Mouse (Mus musculus): ENCODE data around the gene Lhcgr. TPM values are rescaled to one million over a fixed set of nuclear protein-coding genes. Genes with fewer than 3 reads are reported as not detected.

Gene Lhcgr
- polyA plus RNA-seq, 1 experiment, result 0.19 TPM

DNA sequence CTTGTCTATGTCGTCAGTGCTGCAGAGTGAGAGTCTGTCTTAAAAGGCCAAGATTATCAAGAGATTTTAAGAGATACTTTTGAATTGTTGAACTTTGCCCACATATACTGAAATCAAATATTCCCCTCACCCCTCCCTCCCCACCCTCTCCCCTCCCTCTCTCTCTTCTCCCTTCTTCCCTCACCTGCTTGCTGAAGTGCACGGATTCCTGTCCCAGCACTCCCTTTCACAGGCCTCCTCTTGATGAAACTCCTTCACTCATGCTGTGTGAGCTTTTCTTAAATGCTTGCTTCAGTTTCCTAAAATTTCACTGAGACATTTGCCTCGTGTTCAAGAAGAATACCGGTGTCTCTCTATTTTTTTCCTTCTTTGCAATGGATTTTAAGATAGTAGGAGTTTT, 88.7 kb downstream of the Lhcgr start:
- no peak for DNase-seq (ENCODE audit: low read depth)

DNA sequence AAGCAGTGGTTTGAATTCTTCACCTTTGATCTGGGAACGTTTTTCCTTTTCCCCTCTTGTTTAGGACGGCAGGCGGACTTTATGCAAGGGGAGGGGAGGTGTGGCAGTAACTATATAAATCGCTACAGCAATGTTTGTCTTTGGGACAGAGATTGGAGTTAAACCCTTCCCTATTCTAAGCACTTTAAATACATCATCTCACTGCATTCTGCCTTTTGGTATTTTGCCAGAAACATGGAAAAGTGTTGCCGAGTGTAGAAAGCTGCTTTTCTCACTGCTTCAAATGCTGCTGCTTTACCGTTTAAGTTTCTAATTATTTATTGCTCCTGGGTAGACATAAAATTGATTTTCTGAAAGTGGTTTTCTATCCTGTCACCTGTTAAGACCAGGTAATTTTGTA, 89.4 kb downstream of the Lhcgr start:
- no peak for DNase-seq (ENCODE audit: low read depth)

DNA sequence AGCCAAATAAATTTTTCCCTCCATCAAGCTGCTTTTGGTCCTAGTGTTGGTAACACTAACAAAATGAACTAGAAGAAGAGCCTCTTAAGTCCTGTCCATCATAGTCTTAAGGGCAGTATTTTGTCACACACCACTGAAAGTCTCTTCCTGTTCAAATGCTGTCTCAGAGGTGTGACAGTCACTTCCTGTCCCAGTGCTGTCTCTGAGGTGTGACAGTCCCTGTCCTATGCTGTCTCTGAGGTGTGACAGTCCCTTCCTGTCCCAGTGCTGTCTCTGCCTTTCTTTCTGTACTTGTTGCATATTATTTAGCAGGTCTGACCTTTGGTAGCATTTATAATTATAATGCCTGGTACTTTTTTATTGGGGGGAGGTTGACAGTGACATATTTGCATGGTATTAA, 90.9 kb downstream of the Lhcgr start:
- no peak for DNase-seq (ENCODE audit: low read depth)

DNA sequence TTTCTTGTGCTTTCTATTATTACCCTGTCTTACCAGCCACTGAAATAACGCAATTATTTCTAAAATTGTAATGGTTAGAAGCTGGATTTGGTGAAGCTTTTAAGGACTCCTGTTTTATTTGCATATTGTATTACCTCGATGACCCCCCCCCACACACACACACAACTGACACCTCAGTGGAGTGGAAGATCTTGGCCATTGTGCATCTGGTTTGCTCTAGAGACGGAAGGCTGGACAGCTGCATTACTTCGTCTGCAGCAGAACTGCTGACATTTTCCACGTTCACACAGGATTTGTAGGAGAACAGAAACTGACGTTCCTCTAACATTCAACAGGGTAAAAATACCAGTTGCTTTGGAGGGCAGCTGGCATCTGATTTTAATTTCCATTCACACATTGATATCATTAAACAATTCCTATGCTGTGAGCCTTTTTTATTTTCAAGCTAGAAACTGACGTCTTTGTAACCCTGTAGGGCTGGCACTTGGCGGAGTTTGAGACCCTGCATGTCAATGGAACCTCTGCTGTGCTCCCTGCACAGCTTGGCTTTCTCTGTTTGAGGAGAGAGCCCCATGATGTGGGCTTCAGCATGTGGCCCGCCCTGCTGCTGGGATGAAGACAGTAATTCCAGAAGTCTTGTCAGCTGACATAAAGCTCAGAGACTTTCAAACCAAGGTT, 95.0 kb downstream of the Lhcgr start:
- no peak for DNase-seq (ENCODE audit: low read depth)

DNA sequence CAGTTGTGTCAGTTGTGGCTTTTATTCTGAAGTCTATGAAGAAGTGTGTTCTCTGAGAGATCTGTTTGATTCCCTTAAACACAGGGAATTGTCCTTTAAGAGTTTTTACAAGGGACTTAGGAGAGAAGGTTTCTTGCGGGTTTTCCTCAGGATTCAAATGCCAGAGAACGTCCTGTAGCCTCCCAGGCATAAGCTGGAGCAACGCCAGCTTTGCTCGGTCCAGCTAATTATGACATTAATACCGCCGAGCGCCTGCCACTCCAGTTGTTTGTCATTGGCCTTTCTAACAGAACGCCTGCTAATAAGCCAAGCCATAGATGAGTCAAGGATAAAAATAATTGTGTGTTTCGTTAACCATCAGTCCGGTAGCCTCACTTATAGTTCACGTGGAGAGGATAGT, 103.6 kb downstream of the Lhcgr start:
- DNase-seq (ENCODE audit: low read depth), result no peak

DNA sequence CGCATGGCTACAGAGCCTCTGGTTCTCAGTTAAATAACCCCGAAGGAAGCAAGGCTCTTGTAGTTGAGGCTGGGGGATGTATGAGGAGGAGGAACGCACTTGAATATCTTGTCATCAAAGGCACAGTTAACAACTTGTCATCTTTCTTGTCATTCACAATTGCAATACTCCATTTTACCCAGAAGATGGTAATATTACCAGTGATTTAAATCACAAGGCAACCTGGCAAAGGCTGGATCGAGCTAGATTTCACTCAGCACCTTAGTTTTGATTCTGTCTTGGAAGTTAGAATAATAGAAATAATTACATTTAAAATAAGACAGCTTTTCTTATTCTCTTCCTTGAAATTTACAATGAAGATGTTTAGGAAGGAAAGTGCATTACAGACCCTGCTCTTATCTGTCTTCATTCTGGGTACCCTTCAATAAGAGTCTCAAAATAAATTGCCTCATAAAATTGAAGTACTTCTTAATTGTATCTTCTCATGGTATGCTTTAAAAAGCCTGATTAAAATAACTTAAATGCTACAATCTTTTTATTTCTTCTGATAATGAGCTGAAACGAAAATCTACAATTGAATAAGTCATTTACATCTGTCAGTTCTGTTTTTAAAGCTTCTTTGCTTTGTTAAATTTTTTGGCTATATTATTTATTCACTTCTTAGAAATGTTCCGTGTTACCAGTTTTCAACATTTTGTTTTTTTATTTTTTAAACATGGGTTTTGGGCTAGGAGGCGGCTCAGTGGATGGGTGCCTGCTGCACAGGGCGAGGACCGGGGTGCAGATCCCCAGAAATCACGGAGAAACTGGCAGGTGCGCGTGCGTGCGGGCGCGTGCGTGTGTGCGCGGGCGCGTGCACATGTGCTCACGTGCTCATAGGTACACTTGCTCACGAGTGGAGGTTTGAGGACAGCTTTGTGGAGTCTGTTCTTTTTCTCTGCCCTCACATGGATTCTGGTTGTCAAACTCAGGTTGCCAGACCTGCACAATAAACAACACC, 116.2 kb downstream of the Lhcgr start:
- DNase-seq (ENCODE audit: low read depth), result no peak

DNA sequence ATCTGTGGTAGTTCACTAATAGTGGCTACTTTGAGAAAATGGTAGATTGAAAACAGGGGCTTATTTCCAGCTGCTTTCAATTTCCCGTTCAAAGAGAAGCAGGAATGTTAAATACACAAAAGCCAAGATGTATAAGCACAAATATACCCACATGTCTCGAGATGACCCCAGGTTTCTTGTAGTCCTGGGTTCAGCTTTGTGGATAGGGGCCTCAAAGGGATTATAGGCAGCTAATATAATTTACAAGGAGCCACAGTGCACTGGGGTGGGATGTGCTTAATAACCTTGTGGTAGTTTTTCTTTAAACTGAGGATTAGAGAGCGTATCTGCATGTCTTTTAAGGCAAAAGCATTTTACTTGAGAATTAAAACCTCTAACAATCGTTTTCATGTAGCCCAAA, 121.0 kb downstream of the Lhcgr start:
- DNase-seq (ENCODE audit: low read depth), result no peak

DNA sequence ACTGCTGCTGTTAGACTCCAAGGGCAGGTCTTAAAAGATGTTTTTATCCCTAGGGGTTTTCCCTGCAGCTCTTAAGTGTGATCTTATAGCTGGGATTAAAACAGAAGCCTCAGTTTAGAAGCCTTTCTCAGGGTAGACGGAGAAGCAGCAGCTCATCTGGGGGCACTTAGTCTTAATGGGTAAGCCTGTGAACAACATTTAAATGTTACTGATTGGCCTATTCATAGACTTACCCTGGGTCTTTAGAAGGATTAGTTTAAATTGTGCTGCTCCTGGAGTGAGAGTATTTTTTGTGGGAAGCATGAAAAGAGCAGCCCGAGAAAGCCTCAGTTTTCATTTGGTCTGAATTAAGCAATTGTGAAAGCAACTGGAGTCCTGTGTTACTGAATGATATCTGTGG, 121.9 kb downstream of the Lhcgr start:
- DNase-seq (ENCODE audit: low read depth), result no peak

DNA sequence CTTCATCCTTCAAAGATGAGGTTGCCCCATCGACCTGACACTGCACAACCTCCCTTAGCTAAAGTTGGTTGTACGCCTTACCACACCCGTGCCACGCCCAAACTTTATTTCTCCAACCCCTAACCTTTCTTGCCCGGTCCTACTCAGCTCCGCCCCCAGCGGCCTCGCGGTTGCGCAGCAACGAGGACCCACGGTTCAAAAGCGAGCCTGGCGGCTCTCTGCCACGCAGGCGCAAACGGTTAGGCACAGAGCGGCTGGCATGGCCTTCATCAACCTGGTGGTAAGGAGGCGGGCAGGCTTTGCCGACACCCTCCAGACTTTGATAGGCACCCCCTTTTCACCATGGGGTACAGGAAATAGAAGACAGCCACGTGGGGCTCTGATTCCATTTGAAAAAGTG, 123.3 kb downstream of the Lhcgr start, which contains the start of gene Gtf2a1l:
Gene Gtf2a1l (plus strand): TSS at position 209 of the 400 bp plus-strand sequence.
- DNase-seq (ENCODE audit: low read depth), result no peak

Other genes with a start within 250 kb of the Lhcgr start
- gene Ston1, start 194.3 kb downstream of the Lhcgr start, polyA plus RNA-seq (2012; rRNA removed), result 8.9 and 11.7 TPM in 2 replicates
- gene Gtf2a1l, start 123.3 kb downstream of the Lhcgr start, polyA plus RNA-seq (2012; rRNA removed), result 0.66 and 1.1 TPM in 2 replicates

All from gonadal fat pad, adult 2 months (tissue).